Mouse (Mus musculus) brain, adult 2 months (tissue): ENCODE results near the gene Aebp2.

Experiments
- DNase-seq: peaks from one replicate; pipeline ENCODE4 v3.0.0; 2011; ENCODE audit warnings: low read depth, low spot score

Aebp2 gene

DNA sequence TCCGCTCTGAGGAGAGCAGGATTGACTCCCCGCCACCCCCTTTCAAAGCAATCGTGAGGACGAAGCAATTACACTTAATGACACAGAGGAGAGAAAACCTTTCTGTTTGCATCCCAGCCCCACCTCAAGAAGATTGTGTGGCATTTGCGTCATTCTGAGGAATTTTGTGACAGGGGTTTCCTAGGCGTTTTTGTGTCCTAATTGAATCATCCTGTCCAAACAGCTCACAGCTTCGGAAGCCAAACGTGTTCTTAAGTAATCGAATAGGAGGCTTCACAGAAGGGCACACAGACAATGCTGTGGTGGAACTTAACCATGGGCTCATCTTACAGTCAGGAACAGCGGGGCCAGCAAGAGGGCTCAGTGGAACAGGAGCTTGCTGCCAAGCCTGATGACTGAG lies 15.9 kb upstream of the Aebp2 start:
- no peak for DNase-seq

DNA sequence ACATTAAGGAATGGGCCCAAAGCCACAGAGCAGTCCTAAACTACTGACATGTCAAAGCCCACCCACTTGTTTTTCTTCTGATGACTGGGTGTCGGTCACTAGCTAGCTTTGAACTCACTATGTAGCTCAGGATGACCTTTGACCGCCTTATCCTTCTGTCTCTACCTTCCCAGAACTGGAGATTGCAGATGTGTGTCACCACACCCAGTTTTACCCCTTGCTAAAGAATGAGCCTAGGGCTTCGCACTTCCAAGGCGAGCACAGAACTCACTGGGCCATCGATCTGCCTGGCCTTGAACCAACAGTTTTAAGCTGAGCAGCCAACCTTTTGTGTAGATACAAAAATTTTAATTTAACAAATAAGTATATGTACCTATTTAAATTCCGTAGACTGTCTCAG lies 13.8 kb upstream of the Aebp2 start:
- no peak for DNase-seq

GRCm38 (mm10) chr6:140609533-140609932 lies 12.9 kb upstream of the Aebp2 start:
- no peak for DNase-seq

- DNase-seq: no peak
Observed at GRCm38 (mm10) chr6:140610117-140610516, 12.3 kb upstream of the Aebp2 start.

GRCm38 (mm10) chr6:140611282-140611681 lies 11.2 kb upstream of the Aebp2 start:
- no peak for DNase-seq

DNA sequence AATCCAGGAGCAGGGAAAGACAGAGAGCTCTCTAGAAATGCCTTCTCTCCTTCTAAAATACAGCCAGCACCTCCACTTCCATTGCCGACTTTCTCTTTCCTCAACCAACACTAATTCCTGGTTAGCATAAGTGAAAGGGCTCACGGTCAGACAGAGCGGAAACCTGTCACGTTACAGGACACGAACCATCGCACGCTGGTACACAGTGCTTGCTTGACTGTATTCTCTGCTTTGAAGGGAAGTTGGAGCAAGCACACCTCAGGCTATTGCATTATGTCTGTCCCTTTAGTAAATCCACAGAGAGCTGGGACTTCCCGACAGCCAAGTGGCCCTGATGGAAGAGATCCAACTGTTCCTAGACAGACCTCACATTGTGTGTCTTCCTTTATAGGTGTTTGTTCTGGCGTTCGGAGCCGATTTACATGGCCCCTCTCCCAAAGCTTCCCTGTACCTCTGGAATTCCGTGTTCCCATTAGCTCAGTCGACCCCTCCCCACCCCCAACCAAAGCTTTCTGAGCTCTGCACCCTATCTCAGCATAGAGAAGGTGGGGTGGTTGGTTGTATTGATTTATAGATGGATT lies 10.5 kb upstream of the Aebp2 start:
- no peak for DNase-seq

DNA sequence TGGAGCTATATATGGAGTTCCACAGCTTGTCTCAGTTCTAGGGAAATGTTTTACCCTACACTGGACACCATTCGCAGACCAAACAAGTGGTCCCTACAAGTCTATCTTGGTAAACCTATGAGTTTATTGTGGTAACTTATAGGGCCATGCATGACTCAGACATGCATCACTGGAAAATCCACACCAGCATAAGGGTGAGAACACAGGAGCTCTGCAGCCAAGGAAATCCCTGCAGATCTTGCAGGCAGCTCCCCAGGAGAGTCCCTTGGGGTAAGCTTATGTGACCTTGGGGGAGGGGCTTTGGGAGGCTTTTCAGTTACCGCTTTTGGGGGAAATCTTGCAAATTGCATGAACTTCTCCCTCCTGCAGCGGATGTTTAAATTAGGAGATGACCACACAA lies 8.6 kb upstream of the Aebp2 start:
- DNase-seq: no peak

- DNase-seq: no peak
Observed at GRCm38 (mm10) chr6:140614711-140615110, 7.8 kb upstream of the Aebp2 start.

DNA sequence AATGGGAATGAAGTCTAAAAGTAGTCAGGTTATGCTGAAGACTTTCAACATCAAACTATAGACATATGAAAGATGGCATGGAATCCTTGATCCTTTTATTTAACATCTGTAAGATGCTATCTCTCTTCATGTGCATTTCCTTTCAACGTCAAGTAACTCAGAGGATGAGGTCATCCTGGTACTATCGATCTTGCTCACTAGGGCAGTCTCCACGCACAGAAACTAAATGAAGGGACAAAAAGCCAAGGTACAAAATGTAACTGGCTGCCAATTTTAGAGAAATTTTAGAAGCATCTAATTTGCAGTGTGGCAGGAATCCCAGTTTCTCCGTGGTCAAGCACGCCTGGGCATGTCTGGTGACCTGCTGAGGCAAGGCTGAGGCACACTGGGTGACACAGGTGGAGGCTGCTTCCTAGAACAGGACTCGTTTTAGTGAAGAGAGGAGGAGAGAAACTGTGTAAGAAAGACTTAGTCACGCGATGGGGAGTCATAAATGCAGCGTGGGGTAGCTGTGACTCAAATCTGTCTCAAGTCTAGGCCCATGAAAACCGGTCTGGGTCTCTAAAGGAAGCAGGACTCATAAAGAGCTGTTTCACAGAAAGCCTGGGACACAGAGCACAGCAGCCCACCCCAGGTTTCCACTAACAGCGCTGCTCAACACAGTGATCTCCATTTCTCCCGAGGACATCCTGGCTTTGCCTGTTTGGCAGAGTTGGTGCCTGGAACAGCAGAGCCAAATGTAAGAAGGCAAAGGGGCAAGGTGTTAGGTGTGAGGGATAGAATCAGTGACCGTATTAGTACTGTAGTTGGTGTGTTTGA lies 1.7 kb upstream of the Aebp2 start:
- DNase-seq: peak; percentile 55

DNA sequence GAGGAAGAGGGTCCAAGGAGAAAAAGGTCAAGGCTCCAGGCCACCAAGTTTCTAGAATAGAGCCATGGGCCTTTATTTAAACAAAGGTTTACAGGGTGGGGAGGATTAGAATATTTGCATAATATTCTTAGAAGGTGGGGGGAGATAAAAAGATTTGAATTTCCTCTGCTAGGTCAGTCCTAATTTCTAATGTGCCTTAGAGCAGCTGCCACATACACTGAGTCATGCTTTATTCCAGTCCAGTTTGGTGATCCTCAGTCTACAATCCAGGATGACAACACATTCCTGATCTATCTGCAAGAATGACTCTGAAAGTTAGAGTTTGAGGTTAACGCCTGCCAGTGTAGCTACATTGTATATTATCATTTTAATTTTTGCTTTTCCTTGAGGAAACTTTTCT lies 841 bp upstream of the Aebp2 start:
- no peak for DNase-seq

DNA sequence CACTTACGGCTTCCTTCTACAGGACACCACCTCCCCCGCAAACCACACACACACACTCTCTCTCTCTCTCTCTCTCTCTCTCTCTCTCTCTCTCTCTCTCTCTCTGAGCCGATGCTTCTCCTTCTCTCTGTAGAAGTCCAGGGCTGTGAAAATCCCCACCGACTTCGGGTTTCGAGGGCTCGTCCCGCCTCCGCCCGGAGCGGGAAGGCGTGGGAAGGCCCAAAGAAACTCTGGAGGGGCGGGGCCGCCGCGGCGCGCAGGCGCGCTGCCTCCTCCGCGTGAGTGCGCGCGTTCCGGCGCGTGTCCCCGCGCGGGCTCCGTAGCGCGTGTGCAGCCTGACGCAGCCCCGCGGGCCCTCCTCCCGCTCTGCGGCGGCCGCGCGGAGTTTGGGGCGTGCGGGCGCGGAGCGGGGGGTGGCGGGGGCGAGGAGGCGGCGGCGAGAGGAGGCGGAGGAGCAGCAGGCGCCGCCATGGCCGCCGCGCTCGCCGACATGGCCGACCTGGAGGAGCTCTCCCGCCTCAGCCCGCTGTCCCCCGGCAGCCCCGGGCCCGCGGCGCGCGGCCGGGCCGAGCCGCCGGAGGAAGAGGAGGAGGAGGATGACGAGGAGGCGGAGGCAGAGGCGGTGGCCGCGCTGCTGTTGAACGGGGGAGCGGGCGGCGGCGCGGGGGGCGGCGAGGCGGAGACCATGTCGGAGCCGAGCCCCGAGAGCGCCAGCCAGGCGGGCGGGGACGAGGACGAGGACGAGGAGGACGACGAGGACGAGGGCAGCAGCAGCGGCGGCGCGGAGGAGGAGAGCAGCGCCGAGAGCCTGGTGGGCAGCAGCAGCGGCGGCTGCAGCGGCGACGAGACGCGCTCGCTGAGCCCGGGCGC lies 998 bp downstream of the Aebp2 start:
- peak; percentile 97 for DNase-seq

- DNase-seq: no peak
Observed at GRCm38 (mm10) chr6:140624096-140625051, 1.9 kb downstream of the Aebp2 start.

- peak; percentile 77 for DNase-seq
Observed at GRCm38 (mm10) chr6:140629176-140629859, 6.9 kb downstream of the Aebp2 start.

DNA sequence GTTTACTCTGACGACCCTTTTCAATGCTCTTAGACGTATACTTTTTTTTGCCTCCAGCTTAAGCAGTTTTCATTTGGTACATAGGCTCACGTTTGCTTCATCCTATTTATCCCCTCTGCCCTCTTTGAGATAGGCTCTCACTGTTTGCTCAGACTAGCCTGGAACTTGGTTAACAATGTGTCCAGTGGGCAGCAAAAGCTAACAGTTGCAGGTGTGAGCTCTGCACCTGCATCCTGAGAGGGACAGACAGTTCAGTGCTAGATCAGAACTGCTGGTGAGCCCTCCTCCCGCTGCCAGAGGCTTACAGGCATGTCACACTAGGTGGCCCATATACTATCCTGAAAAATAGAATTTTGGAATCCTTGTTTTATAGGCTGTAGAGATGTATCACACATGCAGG lies 7.8 kb downstream of the Aebp2 start:
- no peak for DNase-seq

GRCm38 (mm10) chr6:140633616-140634015 lies 11.2 kb downstream of the Aebp2 start:
- DNase-seq: peak; percentile 37

DNA sequence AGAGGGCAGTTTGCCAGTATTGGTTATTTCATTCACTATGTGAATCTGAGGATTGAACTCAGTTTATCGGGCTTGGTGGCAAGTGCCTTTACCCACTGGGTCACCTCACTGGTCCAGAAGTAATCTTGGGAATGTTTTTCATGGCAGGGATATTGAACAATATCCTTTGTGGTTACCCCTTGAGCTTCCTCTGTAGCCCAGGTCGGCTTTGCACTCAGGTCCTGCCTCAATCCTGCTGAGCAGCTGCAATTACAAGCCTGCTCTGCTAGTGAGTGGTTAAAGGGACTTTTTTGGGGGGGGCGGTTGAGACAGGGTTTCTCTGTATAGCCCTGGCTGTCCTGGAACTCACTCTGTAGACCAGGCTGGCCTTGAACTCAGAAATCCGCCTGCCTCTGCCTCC lies 13.8 kb downstream of the Aebp2 start:
- no peak for DNase-seq

- no peak for DNase-seq
Observed at GRCm38 (mm10) chr6:140642010-140642409, 19.5 kb downstream of the Aebp2 start.

DNA sequence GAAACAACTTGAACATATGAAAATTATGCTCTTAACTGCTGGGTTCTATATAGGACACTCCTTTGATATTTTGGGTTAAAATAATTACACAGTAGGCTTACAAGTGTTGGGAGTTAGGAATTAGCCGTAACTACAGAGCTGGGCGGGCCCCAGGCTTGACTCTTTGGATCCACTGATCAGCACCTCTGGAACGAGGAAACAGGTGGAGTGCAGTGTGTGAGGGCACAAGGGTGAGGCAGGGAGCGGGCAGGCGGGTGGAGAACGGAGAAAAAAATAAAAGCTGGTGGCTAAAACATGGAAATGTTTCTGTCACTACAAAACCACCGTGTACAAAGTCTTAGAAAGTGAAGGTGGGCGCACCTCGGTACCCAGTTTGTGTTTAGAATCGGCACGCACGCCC lies 20.2 kb downstream of the Aebp2 start:
- no peak for DNase-seq

- no peak for DNase-seq
Observed at GRCm38 (mm10) chr6:140645931-140646330, 23.5 kb downstream of the Aebp2 start.

DNA sequence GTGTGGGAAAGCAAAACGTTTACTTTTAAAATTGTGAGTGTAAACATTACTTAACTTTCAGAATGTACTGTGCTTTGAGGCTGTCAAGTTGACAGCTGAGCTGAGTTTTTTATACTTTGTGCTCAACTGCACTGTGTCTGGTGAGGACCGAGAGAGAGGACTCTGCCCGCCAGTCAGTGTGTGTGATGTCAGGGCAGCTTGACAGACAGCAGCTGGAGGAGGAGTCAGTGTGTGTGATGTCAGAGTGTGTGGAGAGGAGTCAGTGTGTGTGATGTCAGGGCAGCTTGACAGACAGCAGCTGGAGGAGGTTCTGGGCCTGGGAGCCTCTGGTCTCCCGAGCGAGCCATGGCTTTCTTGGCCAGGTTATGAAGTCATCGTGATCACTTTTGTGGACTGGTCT lies 24.4 kb downstream of the Aebp2 start:
- DNase-seq: no peak

DNA sequence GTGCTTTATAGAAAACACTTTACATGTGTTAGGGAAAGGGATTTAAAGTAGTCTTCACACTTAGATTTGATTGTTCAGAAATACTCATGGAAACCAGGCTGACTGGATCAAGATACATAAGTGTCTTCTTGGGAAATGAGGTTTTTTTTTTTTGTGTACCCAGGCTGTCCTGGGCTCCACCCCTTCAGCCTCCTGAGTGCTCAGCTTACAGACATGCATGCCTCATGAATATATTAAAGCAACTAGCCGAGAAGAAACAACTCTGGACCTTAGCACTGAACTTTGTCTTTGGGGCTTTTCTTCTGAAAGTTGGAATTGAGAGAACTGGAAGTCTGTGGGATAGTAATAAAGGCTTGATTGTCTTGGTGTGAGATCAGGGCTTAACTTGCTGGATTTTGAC lies 27.3 kb downstream of the Aebp2 start:
- no peak for DNase-seq
